Mouse (Mus musculus): ENCODE measurements at regions not wholly inside any gene's neighbourhood (a gene's known extent, or its start where the extent isn't known, plus 50 kb on each side); places are given as distances from the start of the nearest gene placed in this dataset.

DNA sequence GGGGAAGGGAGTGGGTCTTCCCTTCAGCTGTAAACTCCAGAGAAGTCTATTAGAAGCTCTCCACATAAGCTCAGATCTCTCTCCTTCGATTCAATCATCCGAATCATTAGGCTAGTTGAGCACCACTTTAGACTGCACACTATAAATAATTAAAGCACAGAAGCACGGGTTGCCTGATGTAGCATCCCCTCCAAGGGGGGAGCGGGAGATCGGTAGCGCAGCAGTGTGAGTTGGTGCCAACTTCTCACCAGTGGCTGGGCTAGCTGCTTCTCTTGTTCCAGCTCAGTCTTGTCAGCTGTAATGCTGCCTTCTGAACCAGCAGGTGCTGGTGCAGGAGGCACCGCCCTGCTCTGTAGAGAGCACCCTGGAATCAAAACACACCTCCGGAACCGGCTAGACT lies 78.6 kb downstream of the A830031A19Rik start:
- in situ Hi-C loops (cut with MboI; ENCODE audit: unreplicated experiment in 2 of 2), result no loop called here

DNA sequence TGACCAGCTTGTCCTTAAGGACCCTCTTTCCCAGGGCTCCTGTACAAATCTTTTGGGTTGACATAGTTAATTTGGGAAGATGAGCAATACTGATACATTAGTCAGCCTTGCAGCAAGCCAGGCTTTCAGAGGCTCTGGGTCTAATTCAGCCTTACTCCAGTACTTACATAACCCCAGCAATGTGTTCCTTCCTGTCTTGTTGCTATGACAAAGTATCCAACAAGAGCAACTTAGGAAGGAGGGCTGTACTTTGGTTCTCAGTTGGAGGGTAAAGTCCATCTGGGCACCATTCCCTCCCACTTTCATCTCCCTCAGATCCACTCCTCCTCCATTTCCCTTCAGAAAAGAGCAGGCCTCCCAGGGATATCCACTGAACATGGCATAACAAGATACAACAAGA lies 80.7 kb downstream of the A830031A19Rik start:
- in situ Hi-C loops (cut with MboI; ENCODE audit: unreplicated experiment in 2 of 2), result no loop called here

DNA sequence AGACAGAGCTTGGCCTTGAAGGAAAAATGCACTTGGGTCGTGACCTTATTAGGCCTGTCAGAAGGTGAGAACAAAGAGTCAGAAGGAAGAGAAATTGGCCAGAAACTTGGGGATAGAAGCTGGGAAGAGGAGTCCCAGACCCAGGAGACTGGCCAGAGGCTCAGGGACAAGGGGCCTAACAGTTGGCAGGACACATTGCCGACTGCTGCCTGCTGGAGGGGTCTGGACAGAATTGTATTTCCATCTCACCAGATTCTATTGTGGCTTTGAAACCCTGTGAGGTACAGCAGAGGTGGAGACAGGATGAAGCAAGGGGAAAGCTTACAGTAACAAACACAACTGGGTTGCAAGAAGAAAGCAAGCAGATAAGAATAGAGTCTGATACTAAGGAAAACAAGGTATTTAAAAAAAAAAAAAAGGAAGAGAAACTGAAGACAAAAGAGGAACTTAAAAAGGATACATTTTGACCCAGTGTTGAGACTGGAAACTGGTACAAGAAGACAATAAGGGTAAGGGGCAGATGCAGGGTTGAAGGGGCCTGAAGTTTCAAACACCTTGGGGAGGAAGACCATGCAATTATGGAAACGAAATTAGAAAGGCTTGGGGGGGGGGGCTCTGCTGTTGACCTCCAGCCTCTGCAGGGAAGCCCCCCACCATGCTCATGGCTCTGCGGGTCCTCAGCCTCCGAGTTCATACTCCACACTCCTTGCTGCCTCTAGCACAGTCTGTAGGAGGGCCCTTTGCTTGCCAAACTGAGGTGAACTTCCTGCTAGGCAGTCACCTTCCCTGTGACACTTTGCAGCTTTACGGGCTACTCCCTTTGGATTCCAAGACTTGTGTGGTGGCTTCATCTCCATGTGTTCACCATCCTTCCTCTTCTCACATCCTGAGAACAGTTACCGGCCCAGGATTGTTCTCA lies 87.1 kb downstream of the A830031A19Rik start:
- in situ Hi-C loops (cut with MboI; ENCODE audit: unreplicated experiment in 2 of 2), result loop anchor here in 1 of 2 experiments (10.0 kb wide), 1 partner anchor 257 kb away; no protein-coding TSS in a partner anchor

DNA sequence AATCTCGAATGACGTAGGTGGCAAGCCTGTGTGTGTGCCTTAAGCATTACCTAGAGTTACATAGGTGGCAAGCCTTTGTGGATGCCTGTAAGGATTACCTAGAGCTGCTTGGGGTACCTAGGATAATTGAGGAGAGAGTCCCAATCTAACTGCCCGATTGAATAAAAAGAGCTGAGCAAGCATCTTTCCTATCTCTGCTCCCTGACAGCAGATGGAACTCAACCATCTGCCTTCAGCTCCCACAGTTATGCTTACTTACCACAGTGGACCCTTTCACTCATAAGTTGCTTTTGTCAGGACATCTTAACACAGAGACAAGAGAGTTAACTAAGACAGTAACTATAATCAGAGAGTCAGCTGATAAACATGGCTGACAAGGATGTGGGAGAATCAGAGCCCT lies 89.6 kb downstream of the A830031A19Rik start:
- in situ Hi-C loops (cut with MboI; ENCODE audit: unreplicated experiment in 2 of 2), result loop anchor here in 1 of 2 experiments (10.0 kb wide), 1 partner anchor 260 kb away; no protein-coding TSS in a partner anchor

DNA sequence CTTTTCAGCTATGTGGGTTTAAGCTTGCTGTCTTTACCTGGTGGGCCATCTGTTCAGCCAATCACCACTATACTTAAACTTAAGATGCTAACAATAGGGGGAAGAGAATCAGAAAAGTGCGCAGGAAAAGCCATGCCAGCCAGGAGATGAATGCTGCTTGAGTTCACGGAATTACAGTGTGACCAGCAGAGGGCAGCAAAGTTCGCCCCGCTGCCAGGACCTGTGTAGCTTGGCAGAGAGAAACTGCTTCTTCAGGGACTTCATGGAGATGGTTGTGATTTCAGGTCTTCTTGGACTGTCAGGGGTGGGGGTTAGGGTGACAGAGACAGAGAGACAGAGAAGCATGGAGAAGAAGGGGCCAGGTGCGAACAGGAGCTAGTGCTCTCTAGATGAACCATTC lies 84.3 kb upstream of the Papolg start:
- in situ Hi-C loops (cut with MboI; ENCODE audit: unreplicated experiment in 2 of 2), result no loop called here

DNA sequence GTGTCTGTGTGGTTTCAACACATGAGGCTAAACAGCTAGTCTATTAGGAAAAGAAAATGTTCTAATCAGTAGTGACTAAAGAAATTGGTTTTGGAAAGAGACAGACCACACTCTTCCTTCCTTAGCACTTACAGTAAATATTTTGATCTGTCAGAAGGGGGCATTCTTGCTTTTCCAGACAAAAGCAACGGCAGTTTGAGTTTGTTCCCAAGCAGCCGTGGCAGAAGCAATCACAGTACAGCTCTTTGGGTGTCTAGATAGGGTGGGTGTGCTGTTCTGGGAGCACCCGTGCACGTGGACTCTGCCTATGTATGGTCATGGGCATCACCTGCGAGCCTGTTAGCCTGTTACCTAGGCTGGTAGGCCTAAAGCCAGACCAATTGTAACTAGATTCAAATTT lies 83.2 kb upstream of the Papolg start:
- in situ Hi-C loops (cut with MboI; ENCODE audit: unreplicated experiment in 2 of 2), result no loop called here

DNA sequence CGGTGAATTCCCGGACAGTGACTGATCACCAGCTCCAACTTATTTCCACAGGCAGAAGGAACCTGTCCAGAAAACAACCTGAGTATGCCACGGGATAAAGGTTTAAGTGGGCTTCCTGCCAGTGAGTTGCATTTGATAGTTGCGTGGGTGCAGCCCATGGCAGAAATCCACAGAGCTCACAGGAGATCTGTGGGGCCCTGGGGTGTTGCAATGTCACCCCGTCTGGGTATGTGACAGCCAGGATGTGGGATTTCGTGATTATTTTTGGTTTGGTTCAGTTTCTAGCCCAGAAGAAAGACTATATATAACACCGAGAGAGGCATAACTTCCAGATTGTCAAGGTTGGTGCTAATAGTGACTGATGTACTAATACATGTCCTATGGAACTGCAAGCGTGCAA lies 82.0 kb upstream of the Papolg start:
- in situ Hi-C loops (cut with MboI; ENCODE audit: unreplicated experiment in 2 of 2), result no loop called here

DNA sequence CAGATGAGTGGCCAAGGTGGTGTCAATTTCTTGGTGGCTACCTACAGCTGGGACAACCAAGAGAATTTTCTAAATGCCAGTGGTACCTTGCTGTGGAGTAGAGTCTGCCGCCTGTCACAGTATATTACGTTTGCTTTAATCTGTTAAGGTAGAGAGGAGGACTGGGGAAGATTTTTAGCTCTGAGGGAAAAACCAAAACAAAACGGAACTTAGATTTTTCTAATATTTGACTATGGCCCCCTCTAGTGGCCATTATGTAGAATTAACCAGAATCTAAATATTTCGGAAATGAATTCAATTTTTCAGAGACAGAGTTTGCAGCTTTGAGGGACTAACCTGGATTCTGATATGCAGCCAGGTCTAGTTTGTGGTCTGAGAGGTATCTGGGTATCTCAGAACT lies 59.3 kb upstream of the Papolg start:
- in situ Hi-C loops (cut with MboI; ENCODE audit: unreplicated experiment in 2 of 2), result loop anchor here (5.0 to 25.0 kb wide), 7 partner anchors 100 to 1717 kb away; partner anchors contain the start of genes Cct4 (in 1 of the 2), Commd1 (in 1 of the 2), Fam161a (in 1 of the 2) and Gm28048 (in 1 of the 2)

DNA sequence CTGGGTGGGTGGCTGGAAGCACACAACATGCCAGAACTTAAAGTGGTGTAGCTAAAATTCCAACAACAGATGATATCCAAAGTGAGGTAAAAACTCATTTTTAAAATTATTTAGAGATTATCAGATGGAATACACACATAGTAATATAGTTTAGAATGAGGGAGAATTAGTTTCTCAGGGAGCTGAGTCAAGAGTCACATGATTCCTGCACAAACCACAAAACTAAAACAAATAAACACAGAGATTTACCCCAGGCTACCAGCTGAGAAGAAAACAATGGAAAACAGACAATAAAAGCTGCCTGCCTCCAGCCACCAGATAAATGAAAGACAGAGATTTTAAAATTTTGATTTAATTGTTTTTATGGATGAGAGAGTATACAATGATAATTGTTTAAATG lies 50.9 kb upstream of the Papolg start:
- in situ Hi-C loops (cut with MboI; ENCODE audit: unreplicated experiment in 2 of 2), result no loop called here
